Mouse (Mus musculus) heart, embryonic 11.5 days (tissue): ENCODE results near the gene 6430548M08Rik. TPM values are rescaled to one million over a fixed set of nuclear protein-coding genes. Genes with fewer than 3 reads are reported as not detected.

ENCODE experiments used
- ATAC-seq: fragments of 200-750 bp; cut with Nextera tagmentation; replicated peaks from 2 replicates; pipeline ENCODE4 v1.8.0; 2017; ENCODE audit warnings: moderate library complexity; ENCODE audit not compliant: insufficient number of reproducible peaks, low FRiP score, low TSS enrichment
- H3K27ac ChIP-seq: fragments of 300-500 bp; sonication (generic); 2 replicates; pipeline ENCODE4 v1.5.1; 2014; ENCODE audit warnings: mild to moderate bottlenecking, low read depth, low read length
- H3K27me3 ChIP-seq: fragments of 300-500 bp; sonication (generic); 2 replicates; pipeline ENCODE4 v1.6.1; 2014; ENCODE audit warnings: mild to moderate bottlenecking, low read length, mixed read lengths; ENCODE audit not compliant: control insufficient read depth, insufficient read depth
- H3K36me3 ChIP-seq: fragments of 300-500 bp; sonication (generic); 2 replicates; pipeline ENCODE4 v1.6.1; 2014; ENCODE audit warnings: mild to moderate bottlenecking, low read length, moderate library complexity, mixed read lengths; ENCODE audit not compliant: control insufficient read depth, insufficient read depth
- H3K4me1 ChIP-seq: fragments of 300-500 bp; sonication (generic); 2 replicates; pipeline ENCODE4 v1.6.1; 2014; ENCODE audit warnings: low read length; ENCODE audit not compliant: control insufficient read depth, insufficient read depth
- H3K4me2 ChIP-seq: fragments of 300-500 bp; sonication (generic); 2 replicates; pipeline ENCODE4 v1.6.1; 2014; ENCODE audit warnings: mild to moderate bottlenecking, moderate library complexity
- H3K4me3 ChIP-seq: fragments of 300-500 bp; sonication (generic); 2 replicates; pipeline ENCODE4 v1.5.1; 2014; ENCODE audit warnings: low read depth, low read length
- H3K9ac ChIP-seq: fragments of 300-500 bp; sonication (generic); 2 replicates; pipeline ENCODE4 v1.6.1; 2014; ENCODE audit warnings: mild to moderate bottlenecking, low read depth, low read length, moderate library complexity
- H3K9me3 ChIP-seq: fragments of 300-500 bp; sonication (generic); replicated peaks from 2 replicates; pipeline ENCODE4 v1.6.1; 2016; ENCODE audit warnings: low read length; ENCODE audit not compliant: control insufficient read depth
- WGBS: fragments of 180-500 bp; shearing (Covaris S2); extraction: QIAGEN DNeasy Blood & Tissue Kit; methylation state at CpG from one replicate; pipeline ENCODE4 v1.1.7; 2014; ENCODE audit not compliant: insufficient replicate concordance; 5-methylcytosine and 5-hydroxymethylcytosine counted together
- polyA plus RNA-seq: library from polyadenylated mRNA; unstranded; fragments of >200 nt; fragmentation: Nextera tagmentation; extraction: Ambion mirVana; gene quantifications from 2 replicates; pipeline ENCODE4 v1.2.1, GENCODE M21; 2014

6430548M08Rik gene
- polyA plus RNA-seq, 1 experiment from 2014 or later = 8.4 TPM

DNA sequence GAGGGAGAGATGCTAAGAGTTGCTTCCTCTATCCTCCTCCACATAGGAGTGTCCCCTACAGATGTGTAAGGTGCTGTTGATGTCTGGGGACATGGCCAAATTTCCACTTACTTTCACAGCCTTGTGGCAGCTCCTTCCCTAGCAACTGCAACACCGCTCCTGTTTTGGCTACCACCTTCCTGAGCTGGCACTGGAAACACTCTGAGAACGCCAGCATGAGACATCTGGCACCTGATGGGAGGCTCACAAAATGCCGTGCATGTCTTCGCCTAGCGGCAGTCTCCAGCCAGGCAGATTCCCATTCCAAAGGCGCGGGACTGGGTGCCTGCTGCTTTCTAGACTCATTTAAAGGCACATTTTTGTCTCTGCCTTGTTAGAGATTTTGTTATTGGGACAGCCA, 22.7 kb downstream of the 6430548M08Rik start:
- Histone ChIP-seq H3K4me1 (peaks cover 27% of the 10 kb centered on the region), H3K27me3 (no peaks in the 10 kb centered on the region; the same call in 1 of the 2 replicates), H3K9me3 (no peaks in the 10 kb centered on the region), H3K4me2 (no peak overlapping the region), H3K9ac (0 out of 2 replicates have a peak overlapping the region, but pooled peaks have one; percentile 34), H3K27ac (no peak overlapping the region), H3K36me3 (no peaks in the 10 kb centered on the region), H3K4me3 (no peak overlapping the region)
- no peak for ATAC-seq
- WGBS = 51% methylated on average over 7 of the region's 7 CpGs

DNA sequence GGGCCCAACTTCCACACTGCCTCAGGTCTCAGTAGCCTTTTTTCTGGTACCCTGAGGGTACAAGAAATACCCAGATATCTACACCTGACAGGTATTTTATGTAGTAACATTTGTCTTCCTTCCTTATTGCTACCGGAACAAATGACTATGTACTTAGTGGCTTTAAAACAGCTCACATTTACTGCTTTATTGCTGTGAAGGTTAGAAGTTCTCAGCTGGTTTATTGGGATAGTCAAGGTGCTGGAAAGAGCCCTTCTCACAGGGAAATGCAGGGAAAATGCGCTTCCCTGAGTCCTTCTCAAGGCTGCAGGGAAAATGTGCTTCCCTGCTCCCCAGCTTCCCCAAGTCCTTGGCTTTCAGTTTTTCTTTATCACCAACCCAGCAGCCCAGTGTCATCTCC, 25.0 kb downstream of the 6430548M08Rik start:
- H3K9ac ChIP-seq = no peak overlapping the region
- no peak overlapping the region for H3K27ac ChIP-seq
- WGBS = 81% methylated on average over 2 of the region's 2 CpGs
- H3K27me3 ChIP-seq = no peaks in the 10 kb centered on the region; the same call in 1 of the 2 replicates
- H3K9me3 ChIP-seq = no peaks in the 10 kb centered on the region
- H3K4me2 ChIP-seq = no peak overlapping the region
- H3K36me3 ChIP-seq = no peaks in the 10 kb centered on the region
- peaks cover 30% of the 10 kb centered on the region for H3K4me1 ChIP-seq
- no peak overlapping the region for H3K4me3 ChIP-seq
- ATAC-seq = no peak

DNA sequence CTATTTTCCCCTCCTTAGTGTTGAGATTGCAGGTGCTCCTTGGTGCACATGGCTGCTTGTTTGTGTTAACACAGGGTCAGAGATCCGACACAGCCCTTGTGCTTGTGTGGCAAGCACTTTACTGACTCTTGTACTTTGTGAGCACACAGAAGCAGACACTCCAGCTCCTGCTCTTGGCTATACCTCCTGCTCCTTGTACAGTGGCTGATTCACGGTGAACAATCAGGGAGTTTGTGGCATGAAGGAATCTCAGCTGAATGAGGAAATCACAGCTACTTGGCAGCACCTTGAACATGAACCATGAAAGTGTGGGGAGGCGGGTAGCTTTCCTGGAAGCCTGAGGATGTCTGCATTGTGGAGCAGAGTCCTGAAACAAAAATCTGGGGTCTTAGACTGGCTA, 26.8 kb downstream of the 6430548M08Rik start:
- peaks cover 42% of the 10 kb centered on the region for H3K4me1 ChIP-seq
- H3K27ac ChIP-seq = peak overlapping the region; percentile 29
- no peak overlapping the region; the same call in 1 of the 2 replicates for H3K9ac ChIP-seq
- no peak overlapping the region for H3K4me3 ChIP-seq
- ATAC-seq = no peak
- no peaks in the 10 kb centered on the region; the same call in 1 of the 2 replicates for H3K27me3 ChIP-seq
- 0 out of 2 replicates have a peak, but pooled peaks cover 3% of the 10 kb centered on the region for H3K36me3 ChIP-seq
- no peak overlapping the region for H3K4me2 ChIP-seq
- 48% methylated on average over 3 of the region's 3 CpGs for WGBS
- H3K9me3 ChIP-seq = no peaks in the 10 kb centered on the region

DNA sequence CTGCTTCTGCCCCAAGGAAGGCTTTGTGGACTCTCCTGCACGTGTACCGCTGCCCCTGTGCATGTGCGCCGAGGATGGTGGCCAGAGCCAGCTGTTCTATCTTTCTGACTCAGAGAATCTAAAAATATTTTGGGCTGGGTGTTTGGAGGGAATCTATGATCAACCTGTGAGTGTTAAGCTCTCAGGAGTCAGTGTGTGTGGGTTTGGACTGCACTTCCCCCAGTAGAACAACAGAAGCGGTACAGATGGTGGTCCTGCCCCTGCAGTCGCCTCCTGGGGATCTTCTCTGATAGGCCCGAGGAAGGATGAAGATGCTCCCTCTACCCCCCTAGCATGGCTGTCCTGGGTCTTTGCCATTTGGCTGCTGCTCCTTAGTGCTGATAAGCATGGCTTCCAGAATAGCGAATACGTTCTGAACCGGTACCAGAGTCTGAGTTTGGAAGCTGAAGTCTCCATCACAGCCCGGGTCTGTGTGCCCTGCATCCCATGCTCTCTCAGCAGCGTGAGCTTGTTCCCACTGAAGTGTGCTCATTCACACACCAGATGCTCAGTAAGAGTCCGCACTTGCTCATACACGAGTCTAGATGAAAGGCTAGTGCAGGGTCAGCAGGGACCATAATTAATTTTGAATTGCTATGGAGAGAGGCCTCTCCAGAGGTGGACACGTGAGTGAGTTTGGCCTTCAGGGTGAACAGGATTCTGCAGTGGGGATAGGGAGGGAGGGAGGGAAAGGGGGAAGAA, 30.1 kb downstream of the 6430548M08Rik start:
- Histone ChIP-seq H3K27ac (no peak overlapping the region), H3K9ac (no peak overlapping the region)
- WGBS = 50% methylated on average over 15 of the region's 15 CpGs

DNA sequence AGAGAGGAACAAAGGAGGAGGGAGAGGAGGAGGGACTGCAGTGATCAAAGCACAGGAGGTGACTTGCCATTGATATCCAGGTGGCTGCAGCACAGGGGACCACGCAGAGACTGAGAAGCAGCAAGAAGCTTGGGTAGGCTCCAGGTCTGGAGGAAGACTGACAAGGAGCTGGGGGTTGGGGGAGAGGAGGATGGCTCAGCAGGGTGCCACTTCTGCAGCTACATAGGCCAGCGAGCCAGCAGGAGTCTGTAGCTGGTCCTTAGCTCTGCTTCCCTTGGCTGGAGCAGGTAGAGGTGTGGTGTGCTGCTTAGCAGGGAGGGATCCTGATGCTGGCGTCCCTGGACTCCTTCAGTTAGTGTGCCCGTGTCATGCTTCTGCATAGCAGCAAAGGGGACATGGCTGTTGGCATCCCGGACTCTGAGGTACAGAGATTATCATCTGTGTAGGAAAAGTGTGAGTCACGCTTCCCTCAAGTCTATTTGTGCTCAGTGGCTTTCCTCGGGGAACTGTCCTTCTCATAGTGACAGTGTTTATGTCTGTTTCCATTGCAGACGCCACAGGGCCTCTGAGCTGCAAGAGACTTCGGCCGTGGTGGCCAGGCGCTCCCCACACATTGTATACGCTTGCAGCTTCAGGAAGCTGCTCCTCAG, 30.8 kb downstream of the 6430548M08Rik start:
- Histone ChIP-seq H3K27ac (no peak overlapping the region), H3K9ac (no peak overlapping the region), H3K4me1 (peaks cover 31% of the 10 kb centered on the region), H3K4me2 (no peak overlapping the region), H3K36me3 (0 out of 2 replicates have a peak, but pooled peaks cover 3% of the 10 kb centered on the region), H3K4me3 (no peak overlapping the region), H3K9me3 (no peaks in the 10 kb centered on the region), H3K27me3 (no peaks in the 10 kb centered on the region)
- ATAC-seq = no peak
- 36% methylated on average over 12 of the region's 12 CpGs for WGBS

More for the DNA sequence above, 30.1 kb downstream of the 6430548M08Rik start:
- Histone ChIP-seq H3K27me3 (no peaks in the 10 kb centered on the region), H3K4me2 (no peak overlapping the region), H3K9me3 (no peaks in the 10 kb centered on the region), H3K4me1 (peaks cover 37% of the 10 kb centered on the region), H3K36me3 (0 out of 2 replicates have a peak, but pooled peaks cover 3% of the 10 kb centered on the region), H3K4me3 (no peak overlapping the region)
- no peak for ATAC-seq

DNA sequence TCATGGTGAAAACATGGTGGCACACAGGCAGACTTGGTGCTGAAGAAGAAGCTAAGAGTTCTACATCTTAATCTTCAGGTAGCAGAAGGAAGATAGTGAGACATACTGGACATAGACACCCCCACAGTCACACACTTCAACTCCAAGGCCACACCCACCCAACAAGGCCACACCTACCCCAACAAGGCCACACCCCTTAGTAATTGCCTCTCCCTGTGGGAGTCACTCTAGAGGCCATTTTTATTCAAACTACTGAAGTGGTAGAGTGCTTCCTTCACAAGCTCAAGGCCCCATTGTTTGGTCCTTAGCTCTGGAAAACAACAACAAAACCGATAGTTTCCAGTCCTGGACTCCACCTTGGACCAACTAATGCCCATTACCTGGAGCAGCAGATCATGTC, 32.1 kb downstream of the 6430548M08Rik start:
- no peak for ATAC-seq
- Histone ChIP-seq H3K4me3 (no peak overlapping the region), H3K9me3 (no peaks in the 10 kb centered on the region), H3K27me3 (no peaks in the 10 kb centered on the region; the same call in 1 of the 2 replicates), H3K36me3 (0 out of 2 replicates have a peak, but pooled peaks cover 3% of the 10 kb centered on the region), H3K4me2 (no peak overlapping the region), H3K4me1 (peaks cover 20% of the 10 kb centered on the region), H3K9ac (no peak overlapping the region), H3K27ac (no peak overlapping the region)
- 79% methylated on average over 1 of the region's 1 CpGs for WGBS

DNA sequence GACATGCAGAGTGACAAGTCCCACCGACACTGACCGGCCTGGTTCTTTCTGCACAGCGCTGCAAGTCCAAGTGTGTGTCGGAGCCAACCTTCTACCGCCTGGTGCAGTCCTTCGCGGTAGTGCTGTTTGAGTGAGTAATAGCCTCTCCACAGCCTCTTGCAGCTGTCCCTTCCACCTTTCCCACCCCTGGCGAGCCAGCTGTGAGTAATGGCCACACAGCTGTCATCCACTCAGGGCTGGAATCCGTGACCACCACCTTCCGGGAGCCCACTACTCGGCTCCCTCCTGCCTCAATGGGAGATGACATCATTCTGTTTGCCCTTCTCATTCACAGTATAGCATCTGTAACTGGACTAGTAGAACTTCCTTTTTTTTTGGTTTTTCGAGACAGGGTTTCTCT, 36.1 kb downstream of the 6430548M08Rik start:
- Histone ChIP-seq H3K4me3 (no peak overlapping the region), H3K4me2 (no peak overlapping the region), H3K27ac (no peak overlapping the region), H3K36me3 (0 out of 2 replicates have a peak, but pooled peaks cover 3% of the 10 kb centered on the region), H3K4me1 (0 out of 2 replicates have a peak, but pooled peaks cover 4% of the 10 kb centered on the region), H3K9ac (no peak overlapping the region), H3K9me3 (no peaks in the 10 kb centered on the region), H3K27me3 (no peaks in the 10 kb centered on the region; the same call in 1 of the 2 replicates)
- no peak for ATAC-seq
- WGBS = 67% methylated on average over 12 of the region's 12 CpGs

DNA sequence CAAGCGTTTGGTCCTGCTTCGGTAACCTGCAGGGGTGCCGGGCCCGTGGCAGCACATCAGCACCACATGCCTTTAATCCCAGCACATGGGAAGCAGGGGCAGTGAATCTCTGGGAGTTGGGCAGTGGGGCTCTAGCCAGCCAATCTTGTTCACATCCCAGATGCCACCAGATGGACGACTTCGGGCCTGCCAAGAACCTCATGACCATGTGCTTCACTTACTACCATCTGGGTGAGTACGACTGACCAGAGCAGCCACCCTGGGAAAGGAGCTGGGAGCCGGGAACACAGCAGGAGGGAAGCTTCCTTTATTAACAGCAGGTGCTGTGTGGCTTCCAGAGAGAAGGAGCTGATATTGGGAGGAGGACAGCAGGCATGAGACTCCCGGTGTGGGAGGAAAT, 37.2 kb downstream of the 6430548M08Rik start:
- H3K9me3 ChIP-seq = no peaks in the 10 kb centered on the region
- no peak overlapping the region for H3K4me2 ChIP-seq
- H3K4me1 ChIP-seq = no peaks in the 10 kb centered on the region
- ATAC-seq = no peak
- 0 out of 2 replicates have a peak, but pooled peaks cover 3% of the 10 kb centered on the region for H3K36me3 ChIP-seq
- no peak overlapping the region for H3K4me3 ChIP-seq
- no peak overlapping the region for H3K27ac ChIP-seq
- H3K27me3 ChIP-seq = no peaks in the 10 kb centered on the region; the same call in 1 of the 2 replicates
- no peak overlapping the region for H3K9ac ChIP-seq
- WGBS = 70% methylated on average over 9 of the region's 9 CpGs
